Mouse (Mus musculus) MEL (cell line): ENCODE measurements around the gene Nf1. TPM values are rescaled to one million over a fixed set of nuclear protein-coding genes. Genes with fewer than 3 reads are reported as not detected.
A peak's percentile ranks its signal among the peaks of the same experiment; 100 is the strongest.

ENCODE experiments used
- DNase-seq: peaks from one replicate; pipeline ENCODE4 v3.0.0; 2011; ENCODE audit warnings: low read depth, low spot score
- H3K27ac ChIP-seq: 2 replicates; pipeline ENCODE4 v1.5.1; 2012; ENCODE audit warnings: low read depth, mild to moderate bottlenecking, control low read depth, low read length, moderate library complexity; ENCODE audit not compliant: control insufficient read depth
- H3K27me3 ChIP-seq, 2 experiments: fragments of 150-350 bp in 1 of 2; sonication (generic) in 1 of 2; 2 replicates each; pipeline ENCODE4 v1.6.1; 2012; ENCODE audit warnings: low read length in 2 of 2, mild to moderate bottlenecking in 2 of 2, improper control_type of control experiment in 1 of 2, moderate library complexity in 1 of 2; ENCODE audit not compliant: insufficient read depth in 2 of 2, control insufficient read depth in 1 of 2
- H3K36me3 ChIP-seq, 2 experiments: 2 replicates each; pipeline ENCODE4 v1.6.1; 2012 to 2014; ENCODE audit warnings: low read length in 2 of 2, improper control_type of control experiment in 1 of 2, inconsistent platforms in 1 of 2, mild to moderate bottlenecking in 1 of 2; ENCODE audit not compliant: insufficient read depth in 2 of 2, control insufficient read depth in 1 of 2
- H3K4me1 ChIP-seq, 2 experiments: fragments of 150-350 bp in 1 of 2; sonication (generic) in 1 of 2; 2 replicates each; pipeline ENCODE4 v1.6.1; 2012; ENCODE audit warnings: low read length in 2 of 2, improper control_type of control experiment in 1 of 2, mild to moderate bottlenecking in 1 of 2; ENCODE audit not compliant: insufficient read depth in 2 of 2, control insufficient read depth in 1 of 2
- H3K4me3 ChIP-seq, 2 experiments: fragments of 150-350 bp in 1 of 2; sonication (generic) in 1 of 2; 2 replicates each; pipeline ENCODE4 v1.5.1; 2012; ENCODE audit warnings: low read depth in 2 of 2, low read length in 2 of 2, mild to moderate bottlenecking in 2 of 2, moderate library complexity in 2 of 2, control low read depth in 1 of 2, improper control_type of control experiment in 1 of 2; ENCODE audit not compliant: control insufficient read depth in 1 of 2, insufficient read depth in 1 of 2
- H3K79me2 ChIP-seq: 2 replicates; pipeline ENCODE4 v1.6.1; 2012; ENCODE audit warnings: mild to moderate bottlenecking, low read length, moderate library complexity; ENCODE audit not compliant: control insufficient read depth, poor library complexity, insufficient read depth
- H3K9ac ChIP-seq: 2 replicates; pipeline ENCODE4 v1.6.1; 2012; ENCODE audit warnings: low read depth, mild to moderate bottlenecking, control low read depth, low read length, moderate library complexity; ENCODE audit not compliant: control insufficient read depth, poor library complexity, severe bottlenecking
- H3K9me3 ChIP-seq: fragments of 150-350 bp; sonication (generic); replicated peaks from 2 replicates; pipeline ENCODE4 v1.6.1; 2012; ENCODE audit warnings: mild to moderate bottlenecking, low read length, improper control_type of control experiment, moderate library complexity; ENCODE audit not compliant: insufficient read depth
- BHLHE40 ChIP-seq: IDR thresholded peaks from 2 replicates; pipeline ENCODE4 v1.6.1; 2012; ENCODE audit warnings: low read depth, mild to moderate bottlenecking, inconsistent platforms, low read length, improper control_type of control experiment, borderline replicate concordance
- CHD2 ChIP-seq: IDR thresholded peaks from 2 replicates; pipeline ENCODE4 v1.6.1; 2011; ENCODE audit warnings: low read length, improper control_type of control experiment
- E2F4 ChIP-seq: IDR thresholded peaks from 2 replicates; pipeline ENCODE4 v1.6.1; 2011; ENCODE audit warnings: low read depth, low read length, improper control_type of control experiment, borderline replicate concordance
- ELF1 ChIP-seq: IDR thresholded peaks from 2 replicates; pipeline ENCODE4 v1.6.1; 2014; ENCODE audit warnings: low read depth, mild to moderate bottlenecking, inconsistent platforms, low read length, improper control_type of control experiment, moderate library complexity
- ETS1 ChIP-seq: IDR thresholded peaks from 2 replicates; pipeline ENCODE4 v1.6.1; 2012; ENCODE audit warnings: low read depth, mild to moderate bottlenecking, inconsistent platforms, low read length, improper control_type of control experiment, moderate library complexity
- GABPA ChIP-seq: IDR thresholded peaks from 2 replicates; pipeline ENCODE4 v1.6.1; 2012; ENCODE audit warnings: low read depth, mild to moderate bottlenecking, inconsistent platforms, low read length, improper control_type of control experiment, moderate library complexity
- GATA1 ChIP-seq: IDR thresholded peaks from 2 replicates; pipeline ENCODE4 v1.6.1; 2011; ENCODE audit warnings: low read depth, low read length, improper control_type of control experiment
- HCFC1 ChIP-seq: IDR thresholded peaks from 2 replicates; pipeline ENCODE4 v1.6.1; 2012; ENCODE audit warnings: low read depth, mild to moderate bottlenecking, inconsistent platforms, low read length, improper control_type of control experiment, moderate library complexity
- MAFK ChIP-seq: IDR thresholded peaks from 2 replicates; pipeline ENCODE4 v1.6.1; 2011; ENCODE audit warnings: low read depth, mild to moderate bottlenecking, low read length, improper control_type of control experiment, borderline replicate concordance
- MAX ChIP-seq: IDR thresholded peaks from 2 replicates; pipeline ENCODE4 v1.6.1; 2011; ENCODE audit warnings: low read length, improper control_type of control experiment
- MAZ ChIP-seq: IDR thresholded peaks from 2 replicates; pipeline ENCODE4 v1.6.1; 2012; ENCODE audit warnings: low read depth, mild to moderate bottlenecking, inconsistent platforms, low read length, improper control_type of control experiment
- NELFE ChIP-seq: IDR thresholded peaks from 2 replicates; pipeline ENCODE4 v1.6.1; 2011; ENCODE audit warnings: low read depth, low read length, improper control_type of control experiment
- POLR2A ChIP-seq, 2 experiments: IDR thresholded peaks; 2 replicates each; pipeline ENCODE4 v1.6.1; 2011 to 2012; ENCODE audit warnings: low read length in 2 of 2, mild to moderate bottlenecking in 2 of 2, control low read depth in 1 of 2, improper control_type of control experiment in 1 of 2, low read depth in 1 of 2, moderate library complexity in 1 of 2; ENCODE audit not compliant: control insufficient read depth in 1 of 2, insufficient read depth in 1 of 2, poor library complexity in 1 of 2
- POLR2AphosphoS2 ChIP-seq: IDR thresholded peaks from 2 replicates; pipeline ENCODE4 v1.6.1; 2011; ENCODE audit warnings: low read length, improper control_type of control experiment
- POLR2AphosphoS5 ChIP-seq: IDR thresholded peaks from 2 replicates; pipeline ENCODE4 v1.6.1; 2012; ENCODE audit warnings: low read depth, borderline replicate concordance, mild to moderate bottlenecking, inconsistent platforms, low read length, moderate library complexity, mixed read lengths
- RAD21 ChIP-seq: IDR thresholded peaks from 2 replicates; pipeline ENCODE4 v1.6.1; 2011; ENCODE audit warnings: mild to moderate bottlenecking, low read depth, low read length, improper control_type of control experiment
- RCOR1 ChIP-seq: IDR thresholded peaks from 2 replicates; pipeline ENCODE4 v1.6.1; 2012; ENCODE audit warnings: low read depth, mild to moderate bottlenecking, inconsistent platforms, low read length, improper control_type of control experiment
- SIN3A ChIP-seq: IDR thresholded peaks from 2 replicates; pipeline ENCODE4 v1.6.1; 2012; ENCODE audit warnings: low read length, improper control_type of control experiment, inconsistent platforms
- SMC3 ChIP-seq: IDR thresholded peaks from 2 replicates; pipeline ENCODE4 v1.6.1; 2011; ENCODE audit warnings: low read depth, low read length, improper control_type of control experiment
- TBP ChIP-seq: IDR thresholded peaks from 2 replicates; pipeline ENCODE4 v1.8.0; 2011; ENCODE audit warnings: low read depth, low read length, improper control_type of control experiment
- TCF12 ChIP-seq: IDR thresholded peaks from 2 replicates; pipeline ENCODE4 v1.6.1; 2014; ENCODE audit warnings: low read depth, mild to moderate bottlenecking, inconsistent platforms, low read length, improper control_type of control experiment, moderate library complexity
- USF2 ChIP-seq, 2 experiments: IDR thresholded peaks; 2 replicates each; pipeline ENCODE4 v1.6.1; 2011 to 2012; ENCODE audit warnings: improper control_type of control experiment in 2 of 2, low read length in 2 of 2, borderline replicate concordance in 1 of 2, inconsistent platforms in 1 of 2, low read depth in 1 of 2, mild to moderate bottlenecking in 1 of 2; ENCODE audit not compliant: insufficient read depth in 1 of 2
- ZC3H11A ChIP-seq: IDR thresholded peaks from 2 replicates; pipeline ENCODE4 v1.6.1; 2012; ENCODE audit warnings: low read depth, mild to moderate bottlenecking, inconsistent platforms, low read length, improper control_type of control experiment
- ZKSCAN1 ChIP-seq: IDR thresholded peaks from 2 replicates; pipeline ENCODE4 v1.6.1; 2012; ENCODE audit warnings: low read depth, mild to moderate bottlenecking, inconsistent platforms, low read length, improper control_type of control experiment, moderate library complexity
- ZNF384 ChIP-seq: IDR thresholded peaks from 2 replicates; pipeline ENCODE4 v1.6.1; 2012; ENCODE audit warnings: low read depth, mild to moderate bottlenecking, inconsistent platforms, low read length, improper control_type of control experiment
- polyA plus RNA-seq, 2 experiments: library from polyadenylated mRNA; stranded (reverse) in 1 of 2; unstranded in 1 of 2; fragments of >175 nt in 1 of 2; fragments of >200 nt in 1 of 2; gene quantifications; 2 replicates each; pipeline versions ENCODE4 v1.2.1 to v1.2.4; 2012; ENCODE audit warnings: low replicate concordance in 2 of 2, low read depth in 1 of 2; ENCODE audit not compliant: insufficient read length in 2 of 2, insufficient read depth in 1 of 2, missing spikeins in 1 of 2
- total RNA-seq: library from RNA; depleted of rRNA; stranded (reverse); fragments of 300-350 nt; gene quantifications from 2 replicates; pipeline ENCODE4 v1.2.3, GENCODE M21; 2012

Gene Nf1
- total and polyA plus RNA-seq, 3 experiments = 13.2 to 108 (median 20.3) TPM

GRCm38 (mm10) chr11:79535554-79535953, 196.1 kb downstream of the Nf1 start:
- no peaks in the 10 kb centered on the region for H3K79me2 ChIP-seq
- peaks cover 0 to 3% of the 10 kb centered on the region in 2 experiments; a peak in 1 of 4 replicates for H3K36me3 ChIP-seq
- H3K27ac ChIP-seq = no peak overlapping the region
- H3K4me1 ChIP-seq = peaks cover 0 to 4% of the 10 kb centered on the region in 2 experiments; a peak in 3 of 4 replicates
- H3K27me3 ChIP-seq = no peaks in the 10 kb centered on the region
- H3K9ac ChIP-seq = no peak overlapping the region
- no peaks in the 10 kb centered on the region for H3K9me3 ChIP-seq
- DNase-seq = no peak
- TF ChIP-seq RCOR1 (no peak), HCFC1 (no peak), USF2 (IDR thresholded peaks at IDR 0.05; ENCODE audit: borderline replicate concordance in 1 of 2, insufficient read depth in 1 of 2, low read depth in 1 of 2, low read length in 2 of 2) (no peak), RAD21 (no peak), NELFE (no peak), SMC3 (no peak), CHD2 (no peak), TBP (no peak), ZKSCAN1 (no peak), ELF1 (no peak)
- H3K4me3 ChIP-seq = no peak overlapping the region

- H3K27ac ChIP-seq = no peak overlapping the region
- peaks cover 0 to 3% of the 10 kb centered on the region in 2 experiments; a peak in 1 of 4 replicates for H3K36me3 ChIP-seq
- H3K79me2 ChIP-seq = no peaks in the 10 kb centered on the region
- peaks cover 0 to 4% of the 10 kb centered on the region in 2 experiments; a peak in 3 of 4 replicates for H3K4me1 ChIP-seq
- no peak overlapping the region for H3K9ac ChIP-seq
- no peaks in the 10 kb centered on the region for H3K9me3 ChIP-seq
- DNase-seq = no peak
- TF ChIP-seq GABPA = no peak
- 0 out of 2 replicates have a peak, but pooled peaks have one; percentile 15 for TF ChIP-seq ZNF384
- no peak for TF ChIP-seq CHD2
- no peak for TF ChIP-seq MAFK
- no peak for TF ChIP-seq POLR2AphosphoS5
- no peak for TF ChIP-seq ZC3H11A
- TF ChIP-seq, all 39 proteins: peak for 1
- H3K4me3 ChIP-seq = no peak overlapping the region
- H3K27me3 ChIP-seq = no peaks in the 10 kb centered on the region
These were observed 196.8 kb downstream of the Nf1 start for GRCm38 (mm10) chr11:79536293-79536692.

- Histone ChIP-seq H3K9me3 (no peaks in the 10 kb centered on the region), H3K4me3 (no peak overlapping the region), H3K79me2 (no peaks in the 10 kb centered on the region), H3K4me1 (no peaks in the 10 kb centered on the region), H3K27ac (no peak overlapping the region), H3K9ac (no peak overlapping the region), H3K27me3 (no peaks in the 10 kb centered on the region), H3K36me3 (peaks cover 2 to 26% of the 10 kb centered on the region in 2 experiments; a peak in 3 of 4 replicates)
- peak; percentile 49 for DNase-seq
- TF ChIP-seq RCOR1 (no peak), BHLHE40 (no peak), ELF1 (no peak), GATA1 (0 out of 2 replicates have a peak, but pooled peaks have one; percentile 12), POLR2AphosphoS2 (no peak), E2F4 (no peak), ETS1 (peak; percentile 66), MAX (no peak), NELFE (no peak), POLR2A (IDR thresholded peaks at IDR 0.05; ENCODE audit: control insufficient read depth in 1 of 2, insufficient read depth in 1 of 2, low read depth in 1 of 2, low read length in 2 of 2, poor library complexity in 1 of 2) (no peak), CHD2 (no peak), SIN3A (peak; percentile 25; the same call in 1 of the 2 replicates), TCF12 (no peak), MAZ (no peak)
These were observed 213.1 kb downstream of the Nf1 start for GRCm38 (mm10) chr11:79552622-79553021.
